Mouse (Mus musculus) heart, embryonic 12.5 days (tissue): ENCODE results near the gene Ppp2r2c. TPM values are rescaled to one million over a fixed set of nuclear protein-coding genes. Genes with fewer than 3 reads are reported as not detected.

Source experiments
- ATAC-seq: fragments of 200-750 bp; cut with Nextera tagmentation; 2 replicates; pipeline ENCODE4 v1.8.0; 2017; ENCODE audit warnings: moderate TSS enrichment, moderate library complexity; ENCODE audit not compliant: insufficient number of reproducible peaks, low FRiP score
- H3K27ac ChIP-seq: fragments of 300-500 bp; sonication (generic); 2 replicates; pipeline ENCODE4 v1.5.1; 2016; ENCODE audit warnings: mild to moderate bottlenecking, moderate library complexity; ENCODE audit not compliant: poor library complexity, severe bottlenecking
- H3K27me3 ChIP-seq: fragments of 300-500 bp; sonication (generic); replicated peaks from 2 replicates; pipeline ENCODE4 v1.6.1; 2016; ENCODE audit warnings: mild to moderate bottlenecking, moderate library complexity
- H3K36me3 ChIP-seq: fragments of 300-500 bp; sonication (generic); 2 replicates; pipeline ENCODE4 v1.6.1; 2016; ENCODE audit warnings: mild to moderate bottlenecking, moderate library complexity
- H3K4me1 ChIP-seq: fragments of 300-500 bp; sonication (generic); replicated peaks from 2 replicates; pipeline ENCODE4 v1.6.1; 2016; ENCODE audit warnings: mild to moderate bottlenecking
- H3K4me2 ChIP-seq: fragments of 300-500 bp; sonication (generic); 2 replicates; pipeline ENCODE4 v1.6.1; 2016; ENCODE audit warnings: mild to moderate bottlenecking, moderate library complexity
- H3K4me3 ChIP-seq: fragments of 300-500 bp; sonication (generic); 2 replicates; pipeline ENCODE4 v1.5.1; 2016; ENCODE audit warnings: mild to moderate bottlenecking
- H3K9ac ChIP-seq: fragments of 300-500 bp; sonication (generic); 2 replicates; pipeline ENCODE4 v1.6.1; 2016; ENCODE audit warnings: mild to moderate bottlenecking, moderate library complexity
- H3K9me3 ChIP-seq: fragments of 300-500 bp; sonication (generic); replicated peaks from 2 replicates; pipeline ENCODE4 v1.6.1; 2016; ENCODE audit warnings: mild to moderate bottlenecking, moderate library complexity
- WGBS: fragments of 180-500 bp; shearing (Covaris S2); methylation state at CpG from one replicate; pipeline ENCODE4 v1.1.7; 2016; 5-methylcytosine and 5-hydroxymethylcytosine counted together
- polyA plus RNA-seq: library from polyadenylated mRNA; unstranded; fragments of >200 nt; fragmentation: Nextera tagmentation; extraction: Ambion mirVana; gene quantifications from 2 replicates; pipeline ENCODE4 v1.2.1, GENCODE M21; 2016

Gene Ppp2r2c
- 0.04 and 0.14 TPM in 2 replicates for polyA plus RNA-seq

GRCm38 (mm10) chr5:36868266-36869090 is at the start of gene Ppp2r2c:
Gene Ppp2r2c (plus strand): TSS chr5:36868513.
- no peaks in the 10 kb centered on the region for H3K36me3 ChIP-seq
- H3K27ac ChIP-seq, result no peak within 1 kb of the TSS
- H3K4me1 ChIP-seq, result peaks cover 21% of the 10 kb centered on the region
- peak within 1 kb of the TSS; percentile 85 for H3K4me2 ChIP-seq
- H3K4me3 ChIP-seq, result peak within 1 kb of the TSS; percentile 56
- H3K9ac ChIP-seq, result peak within 1 kb of the TSS; percentile 24; the same call in 1 of the 2 replicates
- peaks cover 99% of the 10 kb centered on the region for H3K27me3 ChIP-seq
- 2% methylated on average over 96 of the region's 108 CpGs for WGBS
- ATAC-seq, result no peak
- peaks cover 8% of the 10 kb centered on the region for H3K9me3 ChIP-seq

DNA sequence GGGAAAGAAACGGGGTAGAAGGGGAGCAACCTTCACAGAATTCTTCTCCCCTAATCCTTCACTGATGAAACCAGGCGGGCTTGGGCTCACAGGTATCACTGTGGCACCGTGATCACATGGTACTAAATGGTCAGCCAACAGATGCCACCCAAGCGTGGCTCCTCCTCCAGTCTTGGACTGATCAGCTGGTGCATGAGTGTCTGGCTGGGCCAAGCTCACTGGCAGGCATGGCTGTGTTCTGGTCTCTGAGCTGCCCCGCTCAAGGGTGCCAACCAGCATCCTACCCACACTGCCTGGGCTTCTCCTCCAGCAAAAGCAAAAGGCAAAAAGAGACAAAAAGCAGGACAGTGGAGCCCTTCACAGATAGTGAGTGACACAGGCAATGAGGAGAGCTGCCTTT is 48.6 kb upstream of the Ppp2r2c start:
- Histone ChIP-seq H3K9ac (no peak overlapping the region), H3K9me3 (no peaks in the 10 kb centered on the region), H3K4me2 (no peak overlapping the region), H3K4me3 (no peak overlapping the region), H3K27me3 (no peaks in the 10 kb centered on the region), H3K36me3 (peaks cover 66% of the 10 kb centered on the region), H3K27ac (no peak overlapping the region), H3K4me1 (no peaks in the 10 kb centered on the region)
- 77% methylated on average over 5 of the region's 5 CpGs for whole genome bisulfite sequencing
- no peak for ATAC-seq

DNA sequence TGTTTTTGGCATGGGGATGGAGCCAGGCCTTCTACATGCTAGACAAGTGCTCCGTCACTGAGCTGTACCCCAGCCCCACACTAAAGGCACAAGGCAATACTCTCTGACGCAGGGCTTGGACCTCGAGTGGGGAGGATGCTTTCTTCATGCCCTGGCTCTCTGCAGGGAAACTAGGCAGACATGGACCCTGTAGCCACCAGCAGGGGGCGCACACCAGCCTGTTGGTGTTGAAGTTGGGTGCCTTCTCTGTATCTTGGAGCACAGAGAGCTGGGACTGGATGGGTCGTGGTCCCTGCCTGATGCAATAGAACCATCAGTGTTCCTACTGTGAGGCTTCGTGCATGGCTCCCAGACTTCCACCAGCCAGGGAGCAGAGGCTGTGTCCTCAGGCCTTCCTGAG is 48.2 kb upstream of the Ppp2r2c start:
- H3K27me3 ChIP-seq, result no peaks in the 10 kb centered on the region
- H3K4me2 ChIP-seq, result no peak overlapping the region
- no peak for ATAC-seq
- no peaks in the 10 kb centered on the region for H3K9me3 ChIP-seq
- no peak overlapping the region for H3K27ac ChIP-seq
- no peak overlapping the region for H3K4me3 ChIP-seq
- H3K36me3 ChIP-seq, result peaks cover 64% of the 10 kb centered on the region
- H3K9ac ChIP-seq, result no peak overlapping the region
- 36% methylated on average over 6 of the region's 6 CpGs for WGBS
- no peaks in the 10 kb centered on the region for H3K4me1 ChIP-seq

DNA sequence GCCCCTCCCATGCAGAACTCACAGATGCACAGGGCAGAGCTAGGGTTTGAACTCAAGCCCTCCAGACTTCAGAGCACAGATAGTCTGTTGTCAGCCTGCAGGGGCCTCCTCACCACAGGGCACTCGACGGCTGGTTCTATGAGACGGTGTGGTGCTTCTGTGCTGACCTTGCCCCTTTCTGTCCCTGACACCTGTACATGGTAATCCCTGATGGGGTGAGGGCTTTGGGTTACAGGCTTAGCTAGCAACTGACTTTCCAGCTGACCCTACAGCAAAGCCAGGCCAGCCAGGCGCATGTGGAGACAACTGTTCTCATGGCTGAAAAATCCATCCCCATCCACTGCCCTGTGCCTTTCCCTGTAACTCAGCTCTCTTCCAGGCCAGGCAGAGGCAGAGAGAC is 45.4 kb upstream of the Ppp2r2c start:
- no peak overlapping the region for H3K27ac ChIP-seq
- H3K4me3 ChIP-seq, result no peak overlapping the region
- H3K9me3 ChIP-seq, result no peaks in the 10 kb centered on the region
- H3K4me1 ChIP-seq, result no peaks in the 10 kb centered on the region
- ATAC-seq, result no peak
- peaks cover 76% of the 10 kb centered on the region for H3K36me3 ChIP-seq
- H3K4me2 ChIP-seq, result no peak overlapping the region
- 86% methylated on average over 4 of the region's 4 CpGs for WGBS
- no peaks in the 10 kb centered on the region for H3K27me3 ChIP-seq
- H3K9ac ChIP-seq, result no peak overlapping the region

DNA sequence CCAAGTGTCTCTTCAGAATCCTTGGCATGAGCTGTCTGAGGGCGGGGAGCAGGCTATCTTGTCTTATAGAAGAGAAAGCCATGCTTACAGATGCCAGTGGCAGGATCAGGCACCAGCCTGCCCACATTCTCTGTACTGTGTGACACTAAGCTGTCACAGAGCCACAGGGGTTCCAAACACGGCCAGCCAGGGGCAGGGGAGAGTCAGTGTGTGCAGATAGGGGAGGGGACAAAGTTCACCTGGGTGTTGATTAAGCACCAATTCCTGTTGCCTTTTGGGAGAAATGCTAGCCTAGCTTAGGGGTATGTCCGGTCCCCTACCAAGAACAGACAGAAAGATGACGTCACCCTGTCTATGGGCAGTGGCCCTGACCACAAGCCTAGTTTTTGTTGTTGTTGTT is 39.2 kb upstream of the Ppp2r2c start:
- Histone ChIP-seq H3K9ac (no peak overlapping the region), H3K27me3 (peaks cover 2% of the 10 kb centered on the region; the same call in 1 of the 2 replicates), H3K27ac (no peak overlapping the region), H3K9me3 (no peaks in the 10 kb centered on the region), H3K4me1 (0 out of 2 replicates have a peak, but pooled peaks cover 11% of the 10 kb centered on the region), H3K4me3 (no peak overlapping the region), H3K4me2 (no peak overlapping the region), H3K36me3 (peaks cover 30% of the 10 kb centered on the region)
- WGBS, result 75% methylated on average over 4 of the region's 4 CpGs
- no peak for ATAC-seq

DNA sequence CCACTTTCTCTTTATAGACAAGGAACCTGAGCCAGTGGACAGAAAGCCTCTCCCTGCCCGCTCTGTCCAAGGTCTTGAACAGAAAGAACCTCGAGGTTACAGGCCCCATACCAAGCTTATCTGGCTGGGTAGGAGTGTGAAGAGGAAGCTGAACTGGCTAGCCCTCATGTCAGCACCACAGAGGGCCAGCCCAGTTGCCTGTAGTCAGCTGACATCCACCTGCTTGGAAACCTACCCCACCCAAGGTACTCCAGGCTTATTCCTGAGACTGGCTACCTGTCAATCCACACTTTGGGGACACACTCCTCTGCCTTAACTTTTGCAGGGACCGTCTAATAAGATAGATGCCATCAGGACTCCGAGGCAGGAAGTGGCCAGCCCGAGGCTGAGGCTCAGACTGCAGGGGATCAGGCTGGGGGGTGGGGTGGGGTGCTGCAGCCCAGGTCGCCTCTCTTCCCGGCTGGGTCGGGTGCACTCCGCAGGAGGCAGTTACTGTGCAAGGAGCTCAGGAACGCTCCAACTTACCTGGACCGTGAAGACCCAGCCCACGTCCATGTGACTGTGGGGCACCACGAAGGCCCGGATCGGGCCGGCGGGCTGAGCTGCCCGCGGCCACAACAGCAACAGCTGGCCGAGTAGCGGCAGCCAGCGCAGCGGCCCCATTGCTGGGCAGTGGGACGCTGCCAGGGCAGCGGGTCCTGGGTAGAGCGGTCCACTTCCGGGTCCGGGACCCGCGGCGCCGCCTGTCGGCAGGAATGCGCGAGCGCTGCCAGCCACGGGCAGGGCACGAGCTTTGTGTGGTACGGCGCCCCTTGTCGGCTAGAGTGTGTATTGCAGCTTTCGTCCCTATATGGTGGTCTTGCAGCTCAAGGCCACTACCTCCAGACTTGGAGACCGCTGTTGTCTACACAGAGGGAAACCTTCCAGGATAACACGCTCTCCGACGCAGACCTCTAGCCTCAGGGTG is 38.1 kb upstream of the Ppp2r2c start, which contains the start of gene Man2b2:
Gene Man2b2 (minus strand): TSS at position 741 of the 967 bp plus-strand sequence.
- whole genome bisulfite sequencing, result 2% methylated on average over 46 of the region's 46 CpGs
- no peak within 1 kb of the TSS for H3K27ac ChIP-seq

DNA sequence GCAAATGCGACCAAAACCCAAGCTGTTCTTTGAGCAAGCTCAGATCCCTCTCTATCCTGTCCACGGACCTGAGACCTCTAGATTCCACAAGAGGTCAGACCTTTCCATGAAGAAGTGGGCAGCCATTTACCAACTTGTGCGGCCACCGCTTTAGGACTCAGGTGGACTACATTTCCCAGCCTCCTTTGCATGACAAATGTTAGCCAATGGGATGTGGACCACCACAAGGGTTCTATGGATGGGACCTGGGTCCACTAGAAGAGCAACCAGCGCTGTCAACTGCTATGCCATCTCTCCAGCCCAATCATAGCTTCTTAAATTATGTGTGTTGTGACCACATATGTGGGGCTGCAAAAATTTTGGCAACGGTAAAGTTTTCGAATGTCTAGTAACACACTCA is 37.0 kb upstream of the Ppp2r2c start:
- 0 out of 2 replicates have a peak, but pooled peaks cover 11% of the 10 kb centered on the region for H3K4me1 ChIP-seq
- H3K9me3 ChIP-seq, result no peaks in the 10 kb centered on the region
- ATAC-seq, result no peak
- no peak overlapping the region for H3K9ac ChIP-seq
- H3K27ac ChIP-seq, result no peak overlapping the region
- peaks cover 3% of the 10 kb centered on the region; the same call in 1 of the 2 replicates for H3K27me3 ChIP-seq
- 59% methylated on average over 7 of the region's 7 CpGs for WGBS
- H3K4me2 ChIP-seq, result 0 out of 2 replicates have a peak overlapping the region, but pooled peaks have one; percentile 74
- no peak overlapping the region for H3K4me3 ChIP-seq
- peaks cover 16% of the 10 kb centered on the region for H3K36me3 ChIP-seq

More for the DNA sequence above, 38.1 kb upstream of the Ppp2r2c start, which contains the start of gene Man2b2:
- ATAC-seq, result peak; percentile 89
- Histone ChIP-seq H3K4me2 (peak within 1 kb of the TSS; percentile 74), H3K4me1 (0 out of 2 replicates have a peak, but pooled peaks cover 11% of the 10 kb centered on the region), H3K4me3 (peak within 1 kb of the TSS; percentile 60), H3K9me3 (no peaks in the 10 kb centered on the region), H3K9ac (peak within 1 kb of the TSS; percentile 64), H3K36me3 (peaks cover 23% of the 10 kb centered on the region), H3K27me3 (peaks cover 3% of the 10 kb centered on the region; the same call in 1 of the 2 replicates)

DNA sequence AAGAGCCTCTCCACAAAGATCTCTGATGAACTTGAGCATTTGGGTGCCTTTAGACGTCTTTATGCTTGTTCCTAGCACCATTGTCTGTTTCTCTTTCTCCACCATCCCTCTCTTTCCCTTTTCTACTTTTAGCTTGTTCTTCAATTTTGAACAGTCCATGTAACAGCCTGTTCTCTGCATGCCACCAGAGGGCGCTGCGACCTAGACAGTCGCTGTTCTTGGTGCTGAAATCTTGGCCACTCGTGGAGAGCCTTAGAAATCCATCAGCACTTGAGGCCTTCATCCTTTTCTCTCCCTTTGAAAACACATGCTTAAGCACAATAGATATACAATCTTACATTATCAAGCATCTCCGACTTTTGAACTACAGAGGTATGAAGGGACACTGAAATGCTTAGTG is 32.4 kb upstream of the Ppp2r2c start:
- no peak overlapping the region for H3K9ac ChIP-seq
- peaks cover 14% of the 10 kb centered on the region for H3K27me3 ChIP-seq
- H3K36me3 ChIP-seq, result no peaks in the 10 kb centered on the region
- H3K4me1 ChIP-seq, result no peaks in the 10 kb centered on the region
- under 1% methylated on average over 6 of the region's 6 CpGs for WGBS
- no peak for ATAC-seq
- H3K4me3 ChIP-seq, result no peak overlapping the region
- H3K9me3 ChIP-seq, result no peaks in the 10 kb centered on the region
- H3K27ac ChIP-seq, result no peak overlapping the region
- no peak overlapping the region for H3K4me2 ChIP-seq

DNA sequence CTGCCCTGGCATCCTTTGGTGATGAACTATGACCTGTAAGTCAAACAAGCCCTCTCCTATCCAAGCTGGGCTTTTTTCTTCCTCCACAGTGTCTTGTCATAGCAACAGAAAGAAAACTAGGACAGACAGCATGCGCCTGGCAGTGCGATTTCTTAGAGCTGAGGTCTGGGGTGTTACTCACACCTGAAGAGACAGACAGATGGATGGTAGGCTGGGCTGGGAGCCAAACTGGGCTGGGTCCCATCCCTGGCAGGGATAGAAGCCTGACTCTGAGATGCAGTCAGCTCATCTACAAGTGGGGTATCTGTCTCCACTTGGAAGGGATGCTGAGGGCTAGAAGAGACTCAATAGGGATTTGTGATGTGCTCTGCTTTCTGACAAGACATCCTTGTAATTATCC is 29.3 kb upstream of the Ppp2r2c start:
- H3K27ac ChIP-seq, result no peak overlapping the region
- H3K36me3 ChIP-seq, result no peaks in the 10 kb centered on the region
- peaks cover 12% of the 10 kb centered on the region for H3K27me3 ChIP-seq
- no peak overlapping the region for H3K4me2 ChIP-seq
- no peak overlapping the region for H3K4me3 ChIP-seq
- 0 out of 2 replicates have a peak, but pooled peaks cover 5% of the 10 kb centered on the region for H3K9me3 ChIP-seq
- no peak for ATAC-seq
- H3K9ac ChIP-seq, result no peak overlapping the region
- WGBS, result 82% methylated on average over 2 of the region's 2 CpGs
- H3K4me1 ChIP-seq, result no peaks in the 10 kb centered on the region

DNA sequence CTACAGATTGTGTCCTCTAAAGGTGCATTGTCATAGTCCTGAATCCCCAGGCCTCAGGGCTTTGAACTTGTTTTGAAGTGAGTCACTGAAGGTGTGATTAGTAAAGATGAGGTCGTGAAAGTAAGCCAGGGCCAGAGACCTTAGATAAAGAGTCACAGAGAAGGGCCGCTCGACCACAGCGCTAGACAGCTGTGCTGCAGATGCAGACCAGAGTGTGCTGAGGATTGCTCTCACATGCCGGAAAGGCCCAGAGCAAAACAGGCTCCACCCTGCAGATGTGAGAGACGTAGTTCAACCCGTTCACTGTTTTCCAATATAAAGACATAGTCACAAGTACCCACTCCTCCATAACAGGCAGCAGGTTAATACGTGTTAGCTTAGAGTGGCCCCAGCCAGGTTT is 28.7 kb upstream of the Ppp2r2c start:
- Histone ChIP-seq H3K4me3 (no peak overlapping the region), H3K4me2 (no peak overlapping the region), H3K4me1 (no peaks in the 10 kb centered on the region), H3K27ac (no peak overlapping the region), H3K36me3 (no peaks in the 10 kb centered on the region), H3K27me3 (peaks cover 11% of the 10 kb centered on the region; the same call in 1 of the 2 replicates), H3K9ac (no peak overlapping the region), H3K9me3 (0 out of 2 replicates have a peak, but pooled peaks cover 5% of the 10 kb centered on the region)
- WGBS, result 43% methylated on average over 8 of the region's 8 CpGs
- ATAC-seq, result no peak
